Mouse (Mus musculus) megakaryocyte progenitor cell, adult 5-6 weeks (primary cell): ENCODE measurements around the gene Bag6. TPM values are rescaled to one million over a fixed set of nuclear protein-coding genes. Genes with fewer than 3 reads are reported as not detected.
"Not testable (repeated sequence)": the region's sequence is repeated elsewhere in the genome, so short reads cannot be mapped to it uniquely, and the experiment has no call there.

Experiments used
- ATAC-seq: replicated peaks from 2 replicates; pipeline ENCODE4 v1.8.0; 2016; ENCODE audit warnings: mild to moderate bottlenecking, moderate TSS enrichment, inconsistent platforms; ENCODE audit not compliant: poor library complexity
- total RNA-seq, 2 experiments: library from RNA; stranded (forward) in 1 of 2; stranded (reverse) in 1 of 2; fragments of 157-497, 149-512 nt in 1 of 2; fragments of 200-1000 nt in 1 of 2; gene quantifications; 2 replicates each; pipeline versions ENCODE4 v1.2.3 to v1.2.4; 2015 to 2017

Bag6 gene
- total RNA-seq, 2 experiments from 2014 or later: 73.9 to 77.3 TPM

- ATAC-seq: no peak
These were observed 23.2 kb upstream of the Bag6 start for GRCm38 (mm10) chr17:35111774-35112173.

- peak; percentile 73 for ATAC-seq
These were observed 19.6 kb upstream of the Bag6 start, which contains the start of gene Ly6g5b for GRCm38 (mm10) chr17:35115046-35116019. TSS of gene Ly6g5b (minus strand) at chr17:35115428.

GRCm38 (mm10) chr17:35120745-35121142 lies 14.2 kb upstream of the Bag6 start:
- ATAC-seq: no peak

GRCm38 (mm10) chr17:35121143-35121799 lies 13.7 kb upstream of the Bag6 start, which contains the start of gene Gpank1:
TSS of gene Gpank1 (plus strand) at chr17:35121455.
- ATAC-seq: peak; percentile 89

GRCm38 (mm10) chr17:35121871-35122303 lies 13.1 kb upstream of the Bag6 start, which contains the start of gene Csnk2b:
TSS of gene Csnk2b (minus strand) at chr17:35122053.
- ATAC-seq: peak; percentile 13

GRCm38 (mm10) chr17:35123287-35123686 lies 11.7 kb upstream of the Bag6 start:
- ATAC-seq: not testable (repeated sequence)

GRCm38 (mm10) chr17:35124261-35124896 lies 10.6 kb upstream of the Bag6 start:
- ATAC-seq: not testable (repeated sequence)

GRCm38 (mm10) chr17:35125081-35125480 lies 9.9 kb upstream of the Bag6 start:
- no peak for ATAC-seq

GRCm38 (mm10) chr17:35125578-35125977 lies 9.4 kb upstream of the Bag6 start:
- no peak for ATAC-seq

GRCm38 (mm10) chr17:35126206-35126611 lies 8.8 kb upstream of the Bag6 start, which contains the start of gene D17H6S53E:
TSS of gene D17H6S53E (plus strand) at chr17:35126373.
- ATAC-seq: peak; percentile 65

- ATAC-seq: no peak; the same call in 1 of the 2 replicates
These were observed 8.0 kb upstream of the Bag6 start for GRCm38 (mm10) chr17:35127017-35127416.

GRCm38 (mm10) chr17:35128996-35129395 lies 6.0 kb upstream of the Bag6 start:
- no peak for ATAC-seq

GRCm38 (mm10) chr17:35131038-35131437 lies 3.9 kb upstream of the Bag6 start:
- ATAC-seq: no peak

- no peak for ATAC-seq
These were observed 3.3 kb upstream of the Bag6 start, which contains the start of gene Apom for GRCm38 (mm10) chr17:35131500-35132173. TSS of gene Apom (minus strand) at chr17:35132050.

- ATAC-seq: no peak
These were observed 2.8 kb upstream of the Bag6 start for GRCm38 (mm10) chr17:35132174-35132560.

- no peak for ATAC-seq
These were observed 1.5 kb upstream of the Bag6 start for GRCm38 (mm10) chr17:35133517-35133916.

GRCm38 (mm10) chr17:35135591-35136320 lies 778 bp downstream of the Bag6 start:
- peak; percentile 64 for ATAC-seq

- ATAC-seq: no peak
These were observed 4.3 kb downstream of the Bag6 start for GRCm38 (mm10) chr17:35139269-35139668.

- no peak for ATAC-seq
These were observed 5.6 kb downstream of the Bag6 start for GRCm38 (mm10) chr17:35140490-35140996.
